Mouse (Mus musculus) hindbrain, embryonic 10.5 days (tissue): ENCODE data around the gene Zfp641. TPM values are rescaled to one million over a fixed set of nuclear protein-coding genes. Genes with fewer than 3 reads are reported as not detected.
A peak's percentile ranks its signal among the peaks of the same experiment; 100 is the strongest.

Experiments used
- DNase-seq: peaks from one replicate; pipeline ENCODE4 v3.0.0-alpha.2; 2017; ENCODE audit warnings: low spot score
- H3K27ac ChIP-seq: fragments of 300-500 bp; sonication (generic); 2 replicates; pipeline ENCODE4 v1.5.1; 2016; ENCODE audit warnings: mild to moderate bottlenecking, moderate library complexity
- H3K27me3 ChIP-seq: fragments of 300-500 bp; sonication (generic); 2 replicates; pipeline ENCODE4 v1.6.1; 2016; ENCODE audit warnings: mild to moderate bottlenecking; ENCODE audit not compliant: poor library complexity, insufficient read depth, severe bottlenecking
- H3K36me3 ChIP-seq: fragments of 300-500 bp; sonication (generic); 2 replicates; pipeline ENCODE4 v1.6.1; 2016; ENCODE audit warnings: mild to moderate bottlenecking, moderate library complexity
- H3K4me1 ChIP-seq: fragments of 300-500 bp; sonication (generic); replicated peaks from 2 replicates; pipeline ENCODE4 v1.6.1; 2016; ENCODE audit warnings: mild to moderate bottlenecking
- H3K4me3 ChIP-seq: fragments of 300-500 bp; sonication (generic); 2 replicates; pipeline ENCODE4 v1.5.1; 2016; ENCODE audit warnings: mild to moderate bottlenecking, moderate library complexity
- H3K9me3 ChIP-seq: fragments of 300-500 bp; sonication (generic); 2 replicates; pipeline ENCODE4 v1.6.1; 2016; ENCODE audit warnings: mild to moderate bottlenecking, moderate library complexity
- WGBS: fragments of 180-500 bp; shearing (Covaris S2); methylation state at CpG from one replicate; pipeline ENCODE4 v1.1.7; 2016; 5-methylcytosine and 5-hydroxymethylcytosine counted together
- polyA plus RNA-seq: library from polyadenylated mRNA; unstranded; fragments of >200 nt; fragmentation: Nextera tagmentation; extraction: Ambion mirVana; gene quantifications from 2 replicates; pipeline ENCODE4 v1.2.1, GENCODE M21; 2016

The Zfp641 gene
- polyA plus RNA-seq: 0.66 and 1.3 TPM in 2 replicates

DNA sequence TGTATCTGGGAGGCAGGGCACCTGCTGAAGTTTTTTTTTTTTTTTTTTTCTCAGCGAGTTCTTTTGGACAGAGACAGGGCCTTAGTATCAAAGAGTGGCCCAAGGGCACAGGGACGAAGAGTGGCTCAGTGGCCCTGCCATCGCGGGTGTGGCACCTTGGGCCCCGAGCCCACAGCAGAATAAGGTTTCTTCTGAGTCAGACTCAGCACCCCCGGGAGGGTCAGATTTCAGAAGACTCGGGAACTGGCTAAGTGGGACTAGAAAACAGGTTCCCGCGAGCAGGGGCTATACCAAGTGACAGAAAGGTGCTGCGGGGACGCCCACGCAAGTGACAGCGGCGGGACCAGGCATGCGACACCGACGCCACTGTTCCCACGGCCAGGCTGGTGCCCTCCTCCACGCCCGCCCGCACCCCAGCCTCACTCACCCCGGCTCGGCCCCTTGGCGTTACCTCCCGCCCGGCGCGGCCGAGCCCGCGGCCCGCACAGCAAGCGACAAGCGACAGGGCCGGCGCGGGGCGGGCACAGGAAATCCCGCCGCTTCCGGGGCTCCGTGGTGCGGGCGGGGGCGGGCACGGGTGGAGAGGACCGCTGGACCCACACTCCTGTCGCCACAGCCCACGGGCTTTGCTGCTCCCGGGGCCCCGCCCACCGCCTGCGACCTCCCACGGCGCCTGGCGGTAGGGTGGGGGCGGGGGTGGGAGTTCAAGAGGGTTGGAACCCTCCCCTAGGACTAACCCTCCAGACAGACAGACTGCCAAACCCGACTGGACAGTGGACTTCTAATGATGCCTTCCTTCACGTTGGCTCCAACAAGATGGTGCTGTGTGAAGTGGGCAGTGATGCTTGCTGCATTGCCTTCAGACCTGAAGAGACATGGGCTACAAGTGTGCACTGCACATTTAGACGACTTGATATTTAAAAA is at the start of gene Zfp641:
Gene Zfp641, minus strand, starts transcription at position 534 of the 924 bp plus-strand sequence.
- Histone ChIP-seq H3K4me3 (peak within 1 kb of the TSS; percentile 78), H3K9me3 (no peaks in the 10 kb centered on the region), H3K27ac (peak within 1 kb of the TSS; percentile 87), H3K4me1 (peaks cover 8% of the 10 kb centered on the region), H3K36me3 (no peaks in the 10 kb centered on the region), H3K27me3 (peaks cover 20% of the 10 kb centered on the region)
- peak; percentile 41 for DNase-seq
- 3% methylated on average over 60 of the region's 60 CpGs for WGBS

DNA sequence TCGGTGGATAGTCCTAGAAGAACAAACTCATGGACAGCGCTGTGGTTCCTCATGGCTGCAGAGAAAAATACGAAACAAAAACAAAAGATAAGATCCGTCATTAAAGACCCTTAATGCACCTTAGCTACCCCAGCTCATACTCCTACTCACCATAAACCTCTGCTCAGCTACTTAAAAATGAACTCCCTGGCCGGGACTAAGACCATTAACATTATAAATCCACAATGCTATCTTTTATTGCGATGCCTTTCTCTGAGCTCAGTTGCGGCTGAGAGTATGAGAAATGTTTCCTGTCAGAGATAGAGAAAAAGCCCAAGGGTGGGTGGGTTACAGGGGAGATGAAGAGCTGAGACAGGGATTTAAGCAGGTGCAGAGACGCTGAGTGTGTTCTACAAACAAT is 44.9 kb upstream of the Zfp641 start, which contains the start of gene Olfr284:
Gene Olfr284, minus strand, starts transcription at position 101 of the 400 bp plus-strand sequence.
- WGBS: 89% methylated on average over 8 of the region's 8 CpGs
- no peak for DNase-seq
- Histone ChIP-seq H3K36me3 (no peaks in the 10 kb centered on the region), H3K27ac (no peak within 1 kb of the TSS), H3K4me3 (no peak within 1 kb of the TSS), H3K4me1 (0 out of 2 replicates have a peak, but pooled peaks cover 8% of the 10 kb centered on the region), H3K9me3 (no peaks in the 10 kb centered on the region), H3K27me3 (no peaks in the 10 kb centered on the region)

DNA sequence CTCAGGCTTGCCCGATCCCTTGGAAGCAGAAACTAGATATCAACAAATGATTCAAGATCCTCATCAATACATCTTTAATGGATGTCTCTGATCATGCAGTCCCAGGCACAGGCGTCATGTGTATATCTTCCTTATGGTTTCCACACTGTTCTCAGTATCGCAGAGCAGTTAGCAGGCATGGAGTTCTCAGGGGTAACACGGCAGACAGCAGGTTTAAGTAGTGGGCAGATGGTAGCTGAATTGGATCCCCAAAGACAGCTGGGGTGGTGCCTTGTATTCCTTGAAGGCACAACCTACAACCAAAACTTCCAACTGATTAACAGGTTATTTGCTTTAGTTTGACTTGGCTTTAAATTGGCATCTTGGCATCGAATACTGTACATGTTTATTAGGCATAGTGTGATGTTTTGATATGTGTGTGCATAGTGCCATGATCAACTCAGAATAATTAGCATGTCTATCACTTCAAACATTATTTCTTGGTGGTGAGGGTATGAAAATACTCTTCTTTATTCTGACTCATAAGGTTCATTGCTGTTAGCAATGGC is 21.3 kb upstream of the Zfp641 start, which contains the start of gene Olfr285:
Gene Olfr285, minus strand, starts transcription at position 177 of the 548 bp plus-strand sequence.
- H3K27ac ChIP-seq: no peak within 1 kb of the TSS
- 91% methylated on average over 5 of the region's 5 CpGs for WGBS
- H3K9me3 ChIP-seq: no peaks in the 10 kb centered on the region
- H3K36me3 ChIP-seq: no peaks in the 10 kb centered on the region
- H3K4me1 ChIP-seq: no peaks in the 10 kb centered on the region
- no peak for DNase-seq
- H3K27me3 ChIP-seq: no peaks in the 10 kb centered on the region
- H3K4me3 ChIP-seq: no peak within 1 kb of the TSS

DNA sequence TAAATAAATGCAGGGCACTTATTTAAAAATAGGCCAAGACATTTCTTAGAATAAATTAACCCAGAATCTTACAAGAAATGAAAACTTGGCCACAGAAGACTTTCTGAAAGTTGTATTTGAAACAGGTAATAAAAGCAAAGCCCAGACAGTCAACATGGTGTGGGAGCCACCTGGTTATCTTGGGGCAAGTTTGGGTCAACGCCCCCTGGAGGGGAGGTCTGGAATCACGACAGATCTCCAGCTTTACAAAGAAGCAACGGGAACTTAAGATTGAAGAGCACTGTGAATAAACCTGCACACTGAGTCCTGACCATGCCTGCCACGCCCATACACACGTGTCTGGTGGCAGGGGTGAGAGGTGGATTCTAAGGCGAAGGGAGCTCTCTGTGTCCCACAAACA is 19.7 kb upstream of the Zfp641 start:
- Histone ChIP-seq H3K4me1 (no peaks in the 10 kb centered on the region), H3K36me3 (no peaks in the 10 kb centered on the region), H3K4me3 (no peak overlapping the region), H3K27me3 (no peaks in the 10 kb centered on the region), H3K27ac (no peak overlapping the region), H3K9me3 (no peaks in the 10 kb centered on the region)
- 52% methylated on average over 6 of the region's 6 CpGs for WGBS
- no peak for DNase-seq

DNA sequence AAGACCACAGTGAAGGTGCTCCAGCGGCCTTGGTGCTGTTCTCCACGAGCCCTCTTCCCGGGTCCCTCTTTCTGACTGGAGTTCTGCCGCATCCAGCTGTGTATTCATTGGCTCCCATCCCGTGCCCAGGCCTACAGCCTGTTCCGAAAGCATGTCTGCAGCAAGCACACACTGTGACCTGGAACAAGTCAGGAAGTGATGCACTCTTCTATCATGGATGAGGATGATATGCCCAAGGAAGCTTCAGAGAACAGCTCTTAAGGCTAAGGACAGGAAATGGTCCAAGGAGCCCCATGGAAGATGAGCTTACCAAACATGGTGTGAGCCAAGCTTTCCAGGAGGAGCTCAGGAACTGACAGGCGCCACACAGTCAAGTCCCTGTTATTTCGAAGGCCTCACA is 2.3 kb downstream of the Zfp641 start:
- DNase-seq: no peak

GRCm38 (mm10) chr15:98288566-98288965 is 7.4 kb downstream of the Zfp641 start:
- Histone ChIP-seq H3K4me3 (no peak overlapping the region), H3K27ac (no peak overlapping the region), H3K27me3 (no peaks in the 10 kb centered on the region), H3K4me1 (no peaks in the 10 kb centered on the region), H3K9me3 (no peaks in the 10 kb centered on the region), H3K36me3 (no peaks in the 10 kb centered on the region)
- 69% methylated on average over 12 of the region's 12 CpGs for WGBS
- DNase-seq: no peak

More for the DNA sequence above, 2.3 kb downstream of the Zfp641 start:
- H3K27me3 ChIP-seq: peaks cover 20% of the 10 kb centered on the region
- no peaks in the 10 kb centered on the region for H3K9me3 ChIP-seq
- no peak overlapping the region for H3K27ac ChIP-seq
- 84% methylated on average over 8 of the region's 8 CpGs for WGBS
- H3K4me1 ChIP-seq: peaks cover 8% of the 10 kb centered on the region
- H3K4me3 ChIP-seq: no peak overlapping the region
- H3K36me3 ChIP-seq: no peaks in the 10 kb centered on the region

GRCm38 (mm10) chr15:98286418-98286817 is 9.5 kb downstream of the Zfp641 start:
- Histone ChIP-seq H3K9me3 (no peaks in the 10 kb centered on the region), H3K4me1 (no peaks in the 10 kb centered on the region), H3K27me3 (no peaks in the 10 kb centered on the region), H3K36me3 (no peaks in the 10 kb centered on the region), H3K4me3 (no peak overlapping the region), H3K27ac (no peak overlapping the region)
- no peak for DNase-seq
- 78% methylated on average over 7 of the region's 7 CpGs for WGBS

GRCm38 (mm10) chr15:98257776-98258175 is 38.2 kb downstream of the Zfp641 start:
- no peak for DNase-seq
- H3K27ac ChIP-seq: no peak overlapping the region
- H3K4me1 ChIP-seq: no peaks in the 10 kb centered on the region
- H3K9me3 ChIP-seq: no peaks in the 10 kb centered on the region
- no peaks in the 10 kb centered on the region for H3K27me3 ChIP-seq
- H3K4me3 ChIP-seq: no peak overlapping the region
- H3K36me3 ChIP-seq: no peaks in the 10 kb centered on the region
- WGBS: 87% methylated on average over 7 of the region's 7 CpGs

DNA sequence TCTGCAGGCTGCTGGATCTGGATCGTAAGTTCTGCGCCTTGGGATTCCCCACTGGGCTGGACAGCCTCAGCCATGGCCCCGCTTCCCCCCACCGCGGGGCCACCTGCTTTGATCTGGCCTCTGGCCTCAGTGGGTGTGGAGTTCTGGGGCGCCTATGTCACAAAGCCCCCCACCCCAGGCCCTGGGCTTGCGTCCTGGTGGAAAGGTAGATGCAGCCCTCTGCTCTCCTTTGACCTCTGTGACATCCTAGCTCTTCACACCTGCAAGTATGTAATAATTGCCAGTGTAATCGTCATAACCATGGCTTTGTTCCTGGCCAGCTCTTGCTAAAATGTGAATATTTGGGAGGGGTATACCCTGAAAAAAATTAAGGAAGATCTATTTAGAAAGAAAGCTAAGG is 38.8 kb downstream of the Zfp641 start, which contains the start of gene H1fnt:
Gene H1fnt, minus strand, starts transcription at position 101 of the 400 bp plus-strand sequence.
- no peak within 1 kb of the TSS for H3K4me3 ChIP-seq
- H3K9me3 ChIP-seq: no peaks in the 10 kb centered on the region
- 81% methylated on average over 8 of the region's 8 CpGs for WGBS
- H3K27ac ChIP-seq: no peak within 1 kb of the TSS
- DNase-seq: no peak
- no peaks in the 10 kb centered on the region for H3K4me1 ChIP-seq
- H3K27me3 ChIP-seq: no peaks in the 10 kb centered on the region
- no peaks in the 10 kb centered on the region for H3K36me3 ChIP-seq

DNA sequence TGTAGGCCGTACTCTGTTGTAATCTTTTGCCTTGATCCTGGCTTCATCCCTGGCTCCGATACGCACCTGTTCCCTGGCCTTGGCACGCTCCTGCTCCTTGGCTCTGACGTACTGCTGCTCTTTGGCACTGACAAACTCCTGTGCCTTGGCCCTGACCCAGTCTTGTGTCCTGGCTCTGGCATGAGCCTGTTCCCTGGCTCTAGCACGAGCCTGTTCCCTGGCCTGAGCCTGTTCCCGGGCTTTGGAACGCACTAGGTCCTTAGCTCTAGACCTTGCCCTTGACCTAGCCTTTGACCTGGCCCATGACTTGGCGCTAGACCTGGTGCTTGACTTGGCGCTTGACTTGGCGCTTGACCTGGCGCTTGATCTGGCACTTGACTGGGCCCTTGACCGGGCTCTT is 39.7 kb downstream of the Zfp641 start:
- H3K4me3 ChIP-seq: no peak overlapping the region
- no peaks in the 10 kb centered on the region for H3K4me1 ChIP-seq
- no peak for DNase-seq
- H3K27me3 ChIP-seq: no peaks in the 10 kb centered on the region
- no peaks in the 10 kb centered on the region for H3K9me3 ChIP-seq
- no peaks in the 10 kb centered on the region for H3K36me3 ChIP-seq
- WGBS: 94% methylated on average over 13 of the region's 13 CpGs
- H3K27ac ChIP-seq: no peak overlapping the region

Other genes with a start within 250 kb of the Zfp641 start
- 33.0 and 37.9 TPM in 2 replicates for gene Pfkm, start 203.6 kb downstream of the Zfp641 start, polyA plus RNA-seq
- gene Senp1, start 202.4 kb downstream of the Zfp641 start, polyA plus RNA-seq: 36.5 and 44.1 TPM in 2 replicates
- gene Asb8, start 130.5 kb downstream of the Zfp641 start, polyA plus RNA-seq: 39.4 and 48.8 TPM in 2 replicates
- gene Ccdc184, start 129.0 kb downstream of the Zfp641 start, polyA plus RNA-seq: 5.9 and 12.2 TPM in 2 replicates
- not detected in 2 replicates for gene Olfr288, start 100.6 kb downstream of the Zfp641 start, polyA plus RNA-seq
- gene Gm44579, start 75.2 kb downstream of the Zfp641 start, polyA plus RNA-seq: not detected in 2 replicates
- gene Olfr287, start 75.1 kb downstream of the Zfp641 start, polyA plus RNA-seq: not detected in 2 replicates
- not detected in 2 replicates for gene Olfr286, start 61.7 kb downstream of the Zfp641 start, polyA plus RNA-seq
- gene H1fnt, start 38.9 kb downstream of the Zfp641 start, polyA plus RNA-seq: not detected in 2 replicates
- not detected in 2 replicates for gene Olfr285, start 21.2 kb upstream of the Zfp641 start, polyA plus RNA-seq
- not detected in 2 replicates for gene Olfr284, start 44.8 kb upstream of the Zfp641 start, polyA plus RNA-seq
- gene Olfr283, start 84.8 kb upstream of the Zfp641 start, polyA plus RNA-seq: not detected in 2 replicates
- gene Olfr282, start 135.1 kb upstream of the Zfp641 start, polyA plus RNA-seq: not detected in 2 replicates
- gene Olfr281, start 156.4 kb upstream of the Zfp641 start, polyA plus RNA-seq: not detected in 2 replicates
- gene OR5BS1P, start 173.7 kb upstream of the Zfp641 start, polyA plus RNA-seq: not detected in 2 replicates
- gene Lalba, start 186.6 kb upstream of the Zfp641 start, polyA plus RNA-seq: 0.22 and 0.48 TPM in 2 replicates
- not detected in 2 replicates for gene Olfr279, start 196.2 kb upstream of the Zfp641 start, polyA plus RNA-seq
- 134 and 151 TPM in 2 replicates for gene Kansl2, start 238.1 kb upstream of the Zfp641 start, polyA plus RNA-seq